Mouse (Mus musculus): ENCODE measurements at regions not wholly inside any gene's neighbourhood (a gene's known extent, or its start where the extent isn't known, plus 50 kb on each side); places are given as distances from the start of the nearest gene placed in this dataset.

DNA sequence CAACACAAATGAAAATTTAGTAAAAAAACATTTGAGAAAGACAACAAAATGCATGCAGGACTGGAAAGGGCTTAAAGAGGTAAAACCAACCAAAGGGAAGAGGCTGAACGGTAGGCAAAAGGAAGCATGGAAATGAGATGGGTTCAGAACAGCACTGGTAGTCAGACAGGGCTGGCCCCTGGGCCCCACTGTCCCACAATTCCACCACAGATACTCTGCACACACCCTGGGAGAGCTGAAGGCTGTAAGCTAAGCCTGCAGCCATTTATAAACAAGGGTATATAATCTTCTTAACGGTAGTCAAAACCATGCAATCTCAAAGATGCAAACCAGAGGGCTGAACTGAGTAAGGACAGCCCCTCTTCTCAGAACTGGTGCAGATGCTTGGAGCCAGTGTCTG, 124.0 kb upstream of the Try4 start:
- no peak for TF ChIP-seq CTCF (IDR thresholded peaks at IDR 0.05; ENCODE audit: borderline replicate concordance, insufficient read depth, low read depth, low read length)
- no peak for TF ChIP-seq POLR2A (IDR thresholded peaks at IDR 0.05; ENCODE audit: borderline replicate concordance, insufficient read depth, low read length)

Measured in cerebellum, adult 2 months (tissue).